Mouse (Mus musculus) frontal cortex, postnatal 25 days (tissue): ENCODE data around the gene Ehbp1.

Source experiments
- DNase-seq, 2 experiments: peaks; one replicate each; pipeline ENCODE4 v3.0.0; 2022; ENCODE audit warnings: low spot score in 2 of 2

The Ehbp1 gene

GRCm38 (mm10) chr11:22057538-22057937, 284.6 kb downstream of the Ehbp1 start:
- DNase-seq = no peak

- no peak for DNase-seq
Observed at GRCm38 (mm10) chr11:22055908-22056307, 286.2 kb downstream of the Ehbp1 start.

DNA sequence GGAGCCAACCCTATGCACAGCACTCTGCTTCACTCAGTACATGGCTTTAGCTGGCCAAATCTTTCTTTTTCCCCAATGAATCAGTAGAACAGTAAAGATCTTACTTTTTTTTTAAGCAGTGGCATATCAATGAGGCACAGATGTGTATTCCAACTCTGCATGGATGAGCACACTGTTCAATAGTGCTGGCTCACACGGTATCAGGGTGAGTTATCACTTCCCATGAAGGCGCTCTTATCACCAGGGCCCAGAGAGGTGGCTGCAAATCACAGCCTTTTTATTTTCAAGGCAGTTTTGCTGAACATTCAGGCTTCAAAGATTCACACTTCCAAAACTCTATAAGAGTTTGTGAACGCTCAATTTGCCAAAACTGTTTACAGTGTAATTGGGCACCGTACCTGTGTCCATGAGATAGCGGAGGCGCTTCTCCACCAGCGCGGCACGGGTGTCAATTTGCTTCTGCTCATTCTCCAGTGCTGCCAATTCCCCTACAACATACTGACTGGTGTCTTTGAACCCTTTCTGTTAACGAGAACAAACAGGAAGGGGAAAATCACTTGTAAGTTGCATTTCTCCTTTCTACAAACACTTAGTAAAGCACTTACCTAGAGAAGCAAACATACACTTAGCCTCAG, 288.9 kb downstream of the Ehbp1 start:
- no peak for DNase-seq

DNA sequence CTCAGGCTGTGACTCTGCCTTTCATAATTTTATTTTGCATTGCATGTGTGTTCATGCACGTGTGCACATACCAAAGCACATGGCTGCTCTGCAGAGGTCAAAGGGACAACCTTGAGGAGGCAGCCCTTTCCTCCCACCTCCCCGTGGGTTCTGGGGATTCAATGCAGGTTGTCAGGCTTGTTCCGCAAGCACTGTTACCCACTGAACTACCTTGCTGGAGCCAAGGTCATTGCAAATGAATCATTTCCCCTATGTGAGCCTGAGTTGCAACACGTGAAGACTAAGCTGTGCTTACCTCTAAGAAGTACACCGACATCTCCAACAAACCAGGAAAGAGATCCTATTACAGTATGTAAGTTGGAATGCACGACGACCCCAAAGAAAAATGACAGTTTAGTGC, 291.2 kb downstream of the Ehbp1 start:
- no peak for DNase-seq

DNA sequence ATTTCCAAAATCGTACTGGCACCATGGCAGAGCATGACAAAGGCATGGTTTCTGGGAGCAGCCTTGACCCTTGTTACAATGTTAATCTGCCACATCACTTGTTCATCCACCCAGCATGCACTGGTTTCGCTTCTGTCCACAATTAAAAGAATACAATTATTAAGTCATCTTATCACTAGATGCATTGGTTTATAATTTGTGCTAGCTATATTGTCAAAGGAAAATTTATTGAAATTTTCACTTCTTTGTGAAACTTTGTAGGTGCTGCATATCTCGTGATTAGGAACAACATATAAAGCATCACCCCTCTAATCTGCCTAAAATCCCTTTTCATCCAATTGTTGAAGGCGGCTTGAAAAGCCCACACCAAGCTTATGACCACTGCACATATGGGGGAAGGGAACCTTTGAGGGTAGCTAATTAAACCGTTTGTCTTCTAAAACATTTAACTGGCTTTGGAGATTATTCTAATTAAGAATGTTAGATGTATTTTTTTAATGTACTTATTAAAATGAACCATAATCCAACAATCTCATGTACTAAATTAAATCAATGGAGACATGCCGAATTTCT, 302.2 kb downstream of the Ehbp1 start:
- DNase-seq = no peak

DNA sequence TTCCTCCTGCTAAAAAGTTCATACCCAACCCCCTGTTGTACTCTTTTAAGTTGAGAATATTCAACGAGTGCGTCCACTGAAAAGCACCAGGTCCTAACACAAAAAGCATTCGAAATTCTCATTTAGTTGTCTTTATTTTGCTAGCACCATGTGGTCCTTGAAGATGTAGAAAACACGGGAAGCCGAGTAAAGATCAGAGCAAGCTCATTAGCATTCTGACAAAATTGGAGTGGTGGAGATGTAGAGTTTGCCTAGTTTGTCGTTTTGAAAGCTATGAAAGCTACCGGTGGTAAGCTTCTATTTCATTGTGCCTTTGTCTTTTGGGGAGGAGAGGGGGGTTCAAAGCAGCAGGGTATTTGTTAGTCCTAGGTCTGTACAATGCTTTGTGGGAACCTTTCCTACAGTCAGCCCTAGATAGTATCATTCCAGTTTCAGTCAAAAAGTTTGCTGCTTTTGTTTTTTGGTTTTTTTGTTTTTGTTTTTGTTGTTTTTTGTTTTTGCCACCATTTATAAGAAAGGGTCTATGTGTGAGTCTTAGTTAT, 307.5 kb downstream of the Ehbp1 start:
- DNase-seq = no peak

- DNase-seq = no peak
Observed at GRCm38 (mm10) chr11:22033582-22033981, 308.5 kb downstream of the Ehbp1 start.

DNA sequence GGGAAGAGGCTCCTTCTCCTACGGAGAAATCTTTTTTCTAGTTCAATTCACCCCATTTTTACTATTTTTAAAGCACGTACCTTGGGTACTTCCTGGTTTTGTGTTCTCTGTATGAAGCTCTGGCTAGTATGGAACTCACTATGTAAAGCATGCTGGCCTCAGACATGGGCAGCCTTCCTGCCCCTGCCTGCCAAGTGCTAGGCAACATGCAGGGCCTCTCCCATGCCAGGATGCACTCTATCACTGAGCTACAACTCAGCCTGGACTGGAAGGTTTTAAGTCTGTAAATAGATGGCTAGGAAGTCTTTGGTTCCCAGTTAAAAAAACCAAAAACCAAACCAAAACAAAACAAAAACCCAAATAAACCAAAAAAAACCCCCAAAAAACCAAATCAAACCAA, 321.5 kb downstream of the Ehbp1 start:
- DNase-seq = no peak

GRCm38 (mm10) chr11:22017444-22017843, 324.6 kb downstream of the Ehbp1 start:
- no peak for DNase-seq

- DNase-seq = no peak
Observed at GRCm38 (mm10) chr11:22016341-22016740, 325.8 kb downstream of the Ehbp1 start.

DNA sequence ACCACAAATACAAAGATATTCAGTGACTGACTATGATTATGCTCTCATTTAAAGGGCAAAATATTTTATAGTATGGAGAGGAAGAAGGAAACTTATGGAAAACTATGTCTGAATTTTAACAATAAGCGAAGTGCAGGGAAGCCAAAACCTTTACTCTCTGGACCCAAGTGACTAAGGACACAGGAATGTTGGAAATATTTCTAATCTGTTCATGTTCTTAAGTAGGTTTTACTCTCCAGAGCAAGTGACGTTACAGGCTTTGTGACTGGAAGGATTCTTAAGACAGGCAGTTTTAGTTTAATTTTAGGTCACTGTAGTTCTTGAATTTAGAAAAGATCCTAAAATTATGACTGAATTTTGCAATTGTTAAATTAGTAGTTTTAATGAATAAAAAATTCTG, 333.3 kb downstream of the Ehbp1 start:
- no peak for DNase-seq

DNA sequence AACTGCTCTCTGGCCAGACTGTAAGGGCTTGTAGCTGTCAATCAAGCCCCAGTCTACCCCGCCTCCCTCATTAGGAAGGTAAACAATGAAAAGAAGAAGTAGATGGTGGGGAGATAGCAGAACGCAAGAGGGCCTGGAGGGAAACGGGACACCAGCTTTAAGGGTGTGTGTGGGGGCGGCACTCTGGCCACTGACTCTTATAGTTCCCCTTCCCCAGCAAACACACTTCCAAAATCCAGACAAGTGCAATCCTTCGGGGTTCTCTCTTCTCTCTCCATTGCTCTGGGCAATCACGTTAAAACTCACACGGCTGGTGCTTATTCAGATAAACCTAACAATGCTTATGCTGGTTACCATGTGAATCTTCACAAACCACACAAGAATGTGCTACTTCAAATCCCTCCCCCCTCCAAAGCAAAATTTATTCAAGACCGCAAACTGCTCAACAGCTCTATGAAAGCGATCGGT, 333.9 kb downstream of the Ehbp1 start:
- no peak for DNase-seq

DNA sequence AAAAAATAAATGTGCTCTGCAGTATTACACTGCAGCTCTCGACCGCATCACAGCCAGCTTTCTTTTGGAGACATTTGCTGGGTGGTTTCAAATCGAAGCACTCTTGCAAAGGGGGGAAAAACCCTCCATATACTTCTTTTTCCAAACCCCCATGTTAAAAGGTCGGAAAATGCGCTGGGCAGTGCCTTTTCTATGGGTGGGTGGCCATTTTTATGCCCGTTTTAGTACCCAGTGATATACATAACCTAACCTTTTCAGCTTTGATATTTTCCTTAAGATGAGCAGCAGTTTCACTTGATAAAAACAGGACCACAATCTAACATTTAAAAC, 334.3 kb downstream of the Ehbp1 start:
- DNase-seq = no peak

DNA sequence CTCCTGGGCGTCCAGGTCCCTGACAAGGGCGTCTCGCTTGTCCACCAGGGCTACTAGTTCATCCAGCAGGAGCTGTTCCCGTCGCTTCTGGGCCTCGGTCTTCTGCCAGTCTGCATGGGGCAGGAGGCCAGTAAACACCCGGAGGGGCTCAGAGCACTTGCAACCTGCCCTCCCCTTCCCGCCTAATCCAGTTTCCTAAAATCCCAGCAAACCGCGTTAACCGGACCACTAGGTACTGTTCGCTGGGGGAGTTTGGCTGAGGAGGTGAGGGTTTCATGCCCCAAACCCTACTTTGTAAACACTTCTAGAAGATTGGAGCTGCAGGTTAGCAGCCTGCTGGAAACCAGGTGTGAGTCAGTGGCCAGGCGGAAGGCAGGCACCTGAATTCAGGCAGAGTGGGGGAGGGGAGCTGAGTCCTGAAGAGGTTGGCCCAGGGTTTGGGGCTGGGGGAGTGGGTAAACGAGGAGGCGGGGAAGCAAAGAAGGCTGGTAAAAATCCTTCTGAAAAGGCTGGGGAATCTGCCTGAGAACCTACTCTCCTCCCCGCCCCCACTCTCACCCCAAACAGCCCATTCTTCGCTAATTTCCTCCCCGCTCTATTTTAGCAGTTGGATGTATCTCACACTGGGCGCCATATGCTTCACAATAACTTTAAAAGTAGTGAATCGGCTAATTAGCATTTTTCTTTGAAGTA, 334.9 kb downstream of the Ehbp1 start:
- DNase-seq = no peak

DNA sequence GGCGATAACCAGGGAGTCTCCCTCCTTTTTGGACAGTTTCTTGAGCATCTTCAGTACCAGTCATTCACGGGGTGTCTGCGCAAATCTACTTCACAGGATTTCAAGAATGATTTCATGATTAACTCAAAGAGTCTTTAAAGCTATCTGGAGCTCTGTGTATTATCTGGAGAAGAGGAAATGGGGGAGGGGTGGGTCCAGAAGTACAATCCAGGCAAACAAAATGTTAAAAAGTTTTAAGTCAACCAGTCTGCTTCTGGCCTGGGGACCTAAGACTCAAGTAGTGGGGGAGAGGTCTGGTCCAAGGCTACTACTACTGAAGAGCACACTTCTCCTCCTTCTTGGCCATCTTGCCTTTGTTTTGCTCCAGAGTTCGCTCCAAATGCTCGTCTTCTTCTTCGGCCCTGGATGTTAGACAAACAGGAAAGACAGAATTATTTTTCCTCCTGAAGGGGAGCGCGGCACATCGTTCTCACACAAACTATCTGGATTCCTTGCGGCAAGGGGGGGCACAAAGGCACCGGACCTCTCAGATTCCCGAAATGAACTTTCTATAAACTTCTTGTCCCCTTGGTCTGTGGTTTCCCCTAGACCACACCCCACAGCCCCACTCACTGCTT, 335.5 kb downstream of the Ehbp1 start:
- DNase-seq = no peak

- DNase-seq = no peak
Observed at GRCm38 (mm10) chr11:22005281-22005870, 336.7 kb downstream of the Ehbp1 start.

GRCm38 (mm10) chr11:22004331-22004841, 337.7 kb downstream of the Ehbp1 start:
- no peak for DNase-seq

- DNase-seq = peak in 1 of 2 experiments; percentile 19
Observed at GRCm38 (mm10) chr11:22003341-22003981, 338.6 kb downstream of the Ehbp1 start.

- no peak for DNase-seq
Observed at GRCm38 (mm10) chr11:22002783-22003340, 339.2 kb downstream of the Ehbp1 start, which contains the start of gene Otx1. Gene Otx1, minus strand, starts transcription at chr11:22002897.

GRCm38 (mm10) chr11:22002062-22002782, 339.9 kb downstream of the Ehbp1 start:
- DNase-seq = no peak
